Mouse (Mus musculus): ENCODE measurements around the gene Fkbp8. TPM values are rescaled to one million over a fixed set of nuclear protein-coding genes. Genes with fewer than 3 reads are reported as not detected.

The Fkbp8 gene
- polyA plus RNA-seq, 1 experiment, result 640 TPM

DNA sequence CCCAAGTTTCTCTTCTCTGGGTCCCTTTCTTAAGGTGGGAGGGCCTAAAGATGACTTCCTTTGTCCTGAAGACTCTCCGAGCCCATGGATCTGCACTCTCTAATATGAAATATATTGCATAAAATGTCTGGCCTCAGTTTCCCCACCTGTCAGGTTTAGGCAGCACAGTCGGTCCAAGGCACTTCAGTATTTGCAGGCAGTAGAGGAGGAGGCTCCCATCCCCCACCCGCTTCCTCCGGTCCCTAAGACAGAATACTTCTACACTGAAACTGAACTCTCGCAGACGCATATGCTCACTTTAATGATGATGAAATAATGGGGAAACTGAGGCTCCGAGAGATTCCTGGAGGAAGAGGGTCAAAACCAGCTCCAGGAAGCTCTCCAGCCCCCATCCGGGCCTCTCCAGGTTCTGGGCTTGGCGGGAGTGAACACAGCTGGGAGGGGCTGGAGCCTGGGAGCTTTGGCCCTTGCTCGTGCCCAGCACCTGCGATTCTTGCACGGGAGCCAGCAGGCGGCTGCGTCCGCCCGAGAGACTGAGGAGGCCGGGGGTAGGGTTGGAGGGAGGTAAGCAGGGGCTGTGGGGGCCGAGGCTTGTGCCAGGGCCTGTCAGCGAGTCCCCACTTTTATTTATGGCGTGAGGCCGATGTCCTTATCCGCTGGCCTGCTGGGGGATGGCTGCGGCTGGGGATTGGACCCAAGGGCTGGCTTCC is 25.5 kb upstream of the Fkbp8 start:
- peak; percentile 11 for DNase-seq
- H3K4me1 ChIP-seq (replicated peaks; ENCODE audit: control insufficient read depth, insufficient read depth, low read length), result peaks cover 24% of the 10 kb centered on the region
- no peak overlapping the region for H3K27ac ChIP-seq (ENCODE audit: control insufficient read depth, insufficient read depth, low read length)
- no peak for TF ChIP-seq CTCF (IDR thresholded peaks at IDR 0.05; ENCODE audit: borderline replicate concordance, control insufficient read depth, extremely low read depth, insufficient read depth, low read length, poor library complexity)
- no peaks in the 10 kb centered on the region for H3K27me3 ChIP-seq (ENCODE audit: control insufficient read depth, insufficient read depth, low read length)
- H3K36me3 ChIP-seq (ENCODE audit: control insufficient read depth, insufficient read depth, low read length), result no peaks in the 10 kb centered on the region
- WGBS, result 27% methylated on average over 23 of the region's 23 CpGs
- H3K4me3 ChIP-seq (ENCODE audit: control insufficient read depth, insufficient read depth, low read length), result no peak overlapping the region

DNA sequence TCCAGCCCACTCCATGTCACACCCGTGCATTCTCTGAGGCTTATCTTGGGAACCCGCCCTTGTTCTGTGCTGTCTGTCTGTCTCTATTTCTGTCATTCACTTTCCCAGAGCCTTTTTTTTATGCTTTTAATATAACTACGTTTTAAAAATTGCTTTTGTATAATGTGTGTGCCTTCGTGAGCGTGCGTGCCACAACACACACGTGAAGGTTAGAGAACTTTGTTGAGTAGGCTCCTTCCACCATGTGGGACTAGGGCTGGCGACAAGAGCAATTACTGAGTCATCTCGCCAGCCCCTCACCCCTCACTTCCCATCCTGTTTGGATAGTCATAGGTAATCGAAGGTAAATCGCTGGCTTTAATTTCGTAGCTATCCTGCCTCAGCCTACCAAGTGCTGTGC is 25.0 kb upstream of the Fkbp8 start:
- no peak for DNase-seq
- Histone ChIP-seq H3K27ac (ENCODE audit: control insufficient read depth, insufficient read depth, low read length) (no peak overlapping the region), H3K36me3 (ENCODE audit: control insufficient read depth, insufficient read depth, low read length) (peaks cover 2% of the 10 kb centered on the region; the same call in 1 of the 2 replicates), H3K27me3 (ENCODE audit: control insufficient read depth, insufficient read depth, low read length) (no peaks in the 10 kb centered on the region), H3K4me3 (ENCODE audit: control insufficient read depth, insufficient read depth, low read length) (no peak overlapping the region), H3K4me1 (replicated peaks; ENCODE audit: control insufficient read depth, insufficient read depth, low read length) (peaks cover 24% of the 10 kb centered on the region)
- no peak for TF ChIP-seq POLR2A (IDR thresholded peaks at IDR 0.05; ENCODE audit: control insufficient read depth, extremely low read depth, insufficient read depth, low read length, poor library complexity)
- TF ChIP-seq CTCF (IDR thresholded peaks at IDR 0.05; ENCODE audit: borderline replicate concordance, control insufficient read depth, extremely low read depth, insufficient read depth, low read length, poor library complexity), result no peak
- WGBS, result 62% methylated on average over 12 of the region's 12 CpGs

DNA sequence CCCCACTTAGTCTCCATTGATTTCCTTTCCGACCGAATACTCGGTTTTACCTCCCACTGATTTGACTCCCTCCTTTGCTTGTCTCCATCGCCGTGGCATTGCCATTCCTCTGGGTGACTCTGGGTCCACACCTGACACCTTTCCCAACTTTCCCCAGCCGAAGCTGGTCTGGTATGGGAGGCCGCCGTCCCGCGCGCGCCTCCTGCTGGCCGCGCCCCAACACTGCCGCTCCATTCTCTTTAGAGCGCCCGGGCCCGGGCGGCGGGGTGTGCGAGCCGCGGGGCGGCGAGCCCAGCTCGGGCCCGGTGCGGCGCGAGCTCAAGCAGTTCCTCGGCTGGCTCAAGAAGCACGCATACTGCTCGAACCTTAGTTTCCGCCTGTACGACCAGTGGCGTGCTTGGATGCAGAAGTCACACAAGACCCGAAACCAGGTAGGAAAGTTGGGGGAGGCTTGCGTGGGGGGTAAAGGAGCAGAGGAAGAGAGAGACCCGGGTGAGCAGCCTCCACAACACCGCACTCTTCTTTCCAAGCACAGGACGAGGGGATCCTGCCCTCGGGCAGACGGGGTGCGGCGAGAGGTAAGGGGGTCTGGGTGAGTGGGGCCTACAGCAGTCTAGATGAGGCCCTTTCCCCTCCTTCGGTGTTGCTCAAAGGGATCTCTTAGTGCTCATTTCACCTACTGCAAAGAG is 24.3 kb upstream of the Fkbp8 start:
- Histone ChIP-seq H3K27ac (ENCODE audit: control insufficient read depth, insufficient read depth, low read length) (no peak overlapping the region), H3K4me3 (ENCODE audit: control insufficient read depth, insufficient read depth, low read length) (no peak overlapping the region), H3K36me3 (ENCODE audit: control insufficient read depth, insufficient read depth, low read length) (peaks cover 6% of the 10 kb centered on the region; the same call in 1 of the 2 replicates), H3K4me1 (replicated peaks; ENCODE audit: control insufficient read depth, insufficient read depth, low read length) (peaks cover 24% of the 10 kb centered on the region), H3K27me3 (ENCODE audit: control insufficient read depth, insufficient read depth, low read length) (no peaks in the 10 kb centered on the region)
- no peak for TF ChIP-seq POLR2A (IDR thresholded peaks at IDR 0.05; ENCODE audit: control insufficient read depth, extremely low read depth, insufficient read depth, low read length, poor library complexity)
- peak; percentile 99 for TF ChIP-seq CTCF (IDR thresholded peaks at IDR 0.05; ENCODE audit: borderline replicate concordance, control insufficient read depth, extremely low read depth, insufficient read depth, low read length, poor library complexity)
- 29% methylated on average over 46 of the region's 46 CpGs for WGBS
- DNase-seq, result peak; percentile 63

DNA sequence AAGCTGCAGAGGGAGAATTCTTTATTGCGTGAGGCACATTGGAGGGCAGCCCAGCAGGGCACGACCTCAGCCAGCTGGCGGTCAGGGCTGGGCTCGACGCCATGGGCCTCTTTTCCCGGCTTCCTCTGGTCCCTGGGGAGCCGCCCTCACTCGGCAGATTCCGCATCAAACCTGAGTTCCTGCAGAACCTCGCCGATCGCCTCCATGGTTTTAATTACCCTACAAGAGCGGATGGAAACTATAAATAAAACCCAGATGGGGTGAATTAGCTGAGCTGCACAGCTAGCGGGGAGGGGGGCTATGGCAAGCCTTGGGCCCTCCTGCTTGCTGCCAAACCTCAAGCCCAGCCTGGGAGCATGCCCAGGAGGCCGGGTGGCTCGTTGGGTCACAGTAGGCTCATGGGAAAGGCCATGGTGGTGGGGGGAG is 23.2 kb upstream of the Fkbp8 start:
- peaks cover 6% of the 10 kb centered on the region; the same call in 1 of the 2 replicates for H3K36me3 ChIP-seq (ENCODE audit: control insufficient read depth, insufficient read depth, low read length)
- no peak for DNase-seq
- no peak overlapping the region for H3K4me3 ChIP-seq (ENCODE audit: control insufficient read depth, insufficient read depth, low read length)
- TF ChIP-seq POLR2A (IDR thresholded peaks at IDR 0.05; ENCODE audit: control insufficient read depth, extremely low read depth, insufficient read depth, low read length, poor library complexity) (no peak), CTCF (IDR thresholded peaks at IDR 0.05; ENCODE audit: borderline replicate concordance, control insufficient read depth, extremely low read depth, insufficient read depth, low read length, poor library complexity) (no peak)
- no peak overlapping the region for H3K27ac ChIP-seq (ENCODE audit: control insufficient read depth, insufficient read depth, low read length)
- H3K27me3 ChIP-seq (ENCODE audit: control insufficient read depth, insufficient read depth, low read length), result no peaks in the 10 kb centered on the region
- H3K4me1 ChIP-seq (replicated peaks; ENCODE audit: control insufficient read depth, insufficient read depth, low read length), result peaks cover 31% of the 10 kb centered on the region
- WGBS, result 95% methylated on average over 16 of the region's 16 CpGs

DNA sequence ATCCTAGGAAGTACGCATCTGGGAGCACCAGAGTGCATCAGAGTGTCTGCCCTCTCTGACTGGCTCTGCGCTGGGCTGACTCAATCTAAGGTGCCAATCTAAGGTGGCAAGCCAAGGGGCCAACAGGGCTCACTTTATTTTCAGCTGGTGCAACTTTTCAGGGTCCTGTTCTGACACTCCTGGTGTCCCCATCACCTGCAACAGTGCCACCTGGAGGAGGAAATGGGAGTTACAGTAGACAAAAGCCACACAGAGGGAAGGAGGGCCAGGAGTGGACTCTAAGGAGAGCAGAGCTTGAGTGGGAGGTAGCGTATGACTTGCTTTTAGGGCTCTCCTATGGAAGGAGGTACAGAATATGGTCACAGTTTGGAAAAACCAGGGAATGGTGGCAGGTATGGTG is 22.7 kb upstream of the Fkbp8 start:
- H3K4me3 ChIP-seq (ENCODE audit: control insufficient read depth, insufficient read depth, low read length), result no peak overlapping the region
- peaks cover 6% of the 10 kb centered on the region; the same call in 1 of the 2 replicates for H3K36me3 ChIP-seq (ENCODE audit: control insufficient read depth, insufficient read depth, low read length)
- 80% methylated on average over 3 of the region's 3 CpGs for WGBS
- peak; percentile 86 for DNase-seq
- no peak overlapping the region for H3K27ac ChIP-seq (ENCODE audit: control insufficient read depth, insufficient read depth, low read length)
- H3K4me1 ChIP-seq (replicated peaks; ENCODE audit: control insufficient read depth, insufficient read depth, low read length), result peaks cover 29% of the 10 kb centered on the region
- TF ChIP-seq CTCF (IDR thresholded peaks at IDR 0.05; ENCODE audit: borderline replicate concordance, control insufficient read depth, extremely low read depth, insufficient read depth, low read length, poor library complexity), result peak; percentile 61; the same call in 1 of the 2 replicates
- no peak for TF ChIP-seq POLR2A (IDR thresholded peaks at IDR 0.05; ENCODE audit: control insufficient read depth, extremely low read depth, insufficient read depth, low read length, poor library complexity)
- no peaks in the 10 kb centered on the region for H3K27me3 ChIP-seq (ENCODE audit: control insufficient read depth, insufficient read depth, low read length)

DNA sequence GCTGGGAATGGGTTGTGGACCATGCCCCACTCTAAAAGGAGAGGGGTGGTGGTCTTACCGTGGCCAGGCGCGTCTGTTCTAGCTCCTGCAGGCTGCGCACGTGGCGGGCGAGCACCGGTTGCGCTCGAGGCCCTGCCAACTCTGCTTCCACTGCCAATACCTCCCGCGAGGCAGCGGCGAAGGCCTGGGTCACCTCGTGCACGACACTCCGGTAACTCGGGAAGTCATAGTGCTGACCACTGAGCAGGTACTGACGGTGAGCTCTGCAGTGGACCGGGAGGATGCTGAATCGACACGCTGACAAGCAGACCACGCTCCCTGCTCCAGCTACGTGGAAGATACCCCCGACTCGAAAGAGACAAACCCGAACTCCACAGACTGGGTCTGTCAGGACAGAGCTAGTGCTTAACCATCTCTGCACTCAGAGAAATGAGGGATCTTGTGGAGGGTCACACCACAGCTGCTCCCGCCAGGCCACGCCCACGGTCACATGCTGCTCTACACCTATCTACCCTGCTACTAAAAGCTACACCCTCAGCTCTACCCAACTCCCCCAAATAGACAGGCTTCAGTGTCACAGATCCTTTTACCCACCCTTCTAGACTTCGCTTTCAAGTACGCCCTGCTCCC is 21.7 kb upstream of the Fkbp8 start:
- TF ChIP-seq CTCF (IDR thresholded peaks at IDR 0.05; ENCODE audit: borderline replicate concordance, control insufficient read depth, extremely low read depth, insufficient read depth, low read length, poor library complexity) (no peak), POLR2A (IDR thresholded peaks at IDR 0.05; ENCODE audit: control insufficient read depth, extremely low read depth, insufficient read depth, low read length, poor library complexity) (no peak)
- H3K36me3 ChIP-seq (ENCODE audit: control insufficient read depth, insufficient read depth, low read length), result peaks cover 6% of the 10 kb centered on the region; the same call in 1 of the 2 replicates
- H3K27me3 ChIP-seq (ENCODE audit: control insufficient read depth, insufficient read depth, low read length), result no peaks in the 10 kb centered on the region
- H3K4me1 ChIP-seq (replicated peaks; ENCODE audit: control insufficient read depth, insufficient read depth, low read length), result peaks cover 25% of the 10 kb centered on the region
- no peak overlapping the region for H3K27ac ChIP-seq (ENCODE audit: control insufficient read depth, insufficient read depth, low read length)
- WGBS, result 51% methylated on average over 32 of the region's 32 CpGs
- peak overlapping the region; percentile 56 for H3K4me3 ChIP-seq (ENCODE audit: control insufficient read depth, insufficient read depth, low read length)
- no peak for DNase-seq

Measured in thymus, adult 2 months (tissue).